Mouse (Mus musculus): Measurements from ENCODE around the gene Myzap.

GRCm38 (mm10) chr9:71466111-71466510 lies 126.0 kb downstream of the Myzap start:
- TF ChIP-seq POLR2A (IDR thresholded peaks at IDR 0.05; ENCODE audit: borderline replicate concordance, control insufficient read depth, low read depth, low read length) (no peak), CTCF (IDR thresholded peaks at IDR 0.05; ENCODE audit: control insufficient read depth, insufficient read depth, low read length) (no peak)

All from bone marrow, adult 2 months (tissue).